Mouse (Mus musculus) forebrain, embryonic 12.5 days (tissue): ENCODE results near the gene Ldlr. TPM values are rescaled to one million over a fixed set of nuclear protein-coding genes. Genes with fewer than 3 reads are reported as not detected.

ENCODE experiments used
- ATAC-seq: fragments of 200-750 bp; cut with Nextera tagmentation; 2 replicates; pipeline ENCODE4 v1.8.0; 2017; ENCODE audit warnings: moderate TSS enrichment; ENCODE audit not compliant: low FRiP score
- H3K27ac ChIP-seq: fragments of 300-500 bp; sonication (generic); 2 replicates; pipeline ENCODE4 v1.5.1; 2016; ENCODE audit warnings: mild to moderate bottlenecking
- H3K27me3 ChIP-seq: fragments of 300-500 bp; sonication (generic); 2 replicates; pipeline ENCODE4 v1.6.1; 2016; ENCODE audit warnings: mild to moderate bottlenecking
- H3K36me3 ChIP-seq: fragments of 300-500 bp; sonication (generic); replicated peaks from 2 replicates; pipeline ENCODE4 v1.6.1; 2016; ENCODE audit warnings: mild to moderate bottlenecking
- H3K4me1 ChIP-seq: fragments of 300-500 bp; sonication (generic); 2 replicates; pipeline ENCODE4 v1.6.1; 2016
- H3K4me2 ChIP-seq: fragments of 300-500 bp; sonication (generic); 2 replicates; pipeline ENCODE4 v1.6.1; 2016; ENCODE audit warnings: mild to moderate bottlenecking, moderate library complexity
- H3K4me3 ChIP-seq: fragments of 300-500 bp; sonication (generic); replicated peaks from 2 replicates; pipeline ENCODE4 v1.5.1; 2016; ENCODE audit warnings: mild to moderate bottlenecking
- H3K9ac ChIP-seq: fragments of 300-500 bp; sonication (generic); 2 replicates; pipeline ENCODE4 v1.6.1; 2016; ENCODE audit warnings: mild to moderate bottlenecking
- H3K9me3 ChIP-seq: fragments of 300-500 bp; sonication (generic); 2 replicates; pipeline ENCODE4 v1.6.1; 2016
- WGBS: fragments of 180-500 bp; shearing (Covaris S2); methylation state at CpG from one replicate; pipeline ENCODE4 v1.1.7; 2016; 5-methylcytosine and 5-hydroxymethylcytosine counted together
- polyA plus RNA-seq: library from polyadenylated mRNA; unstranded; fragments of >200 nt; fragmentation: Nextera tagmentation; extraction: Ambion mirVana; gene quantifications from 2 replicates; pipeline ENCODE4 v1.2.1, GENCODE M21; 2016

The Ldlr gene
- polyA plus RNA-seq, 1 experiment from 2014 or later, result 40.3 TPM

DNA sequence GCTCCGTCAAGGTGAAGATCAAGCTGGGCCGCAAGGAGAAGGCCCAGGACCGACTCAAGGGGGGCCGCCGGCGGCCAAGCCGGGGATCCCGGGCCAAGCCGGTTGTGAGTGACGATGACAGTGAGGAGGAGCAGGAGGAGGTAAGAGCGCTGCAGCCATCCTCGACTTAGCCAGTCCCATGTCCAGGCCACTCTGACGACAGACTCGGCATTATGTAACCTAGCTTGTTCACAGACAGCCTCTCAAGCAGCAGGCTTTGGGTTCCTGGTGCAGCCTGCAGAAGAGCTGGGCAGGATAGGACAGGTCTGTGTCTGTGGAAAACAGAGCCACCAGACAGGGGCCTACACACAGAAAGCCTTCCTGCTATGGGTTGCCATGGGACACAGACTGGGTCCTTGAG is 22.2 kb upstream of the Ldlr start:
- H3K36me3 ChIP-seq, result peaks cover 94% of the 10 kb centered on the region
- ATAC-seq, result no peak
- H3K9me3 ChIP-seq, result no peaks in the 10 kb centered on the region
- no peak overlapping the region for H3K27ac ChIP-seq
- H3K4me1 ChIP-seq, result no peaks in the 10 kb centered on the region
- WGBS, result 96% methylated on average over 14 of the region's 14 CpGs
- H3K27me3 ChIP-seq, result no peaks in the 10 kb centered on the region
- H3K4me3 ChIP-seq, result no peak overlapping the region
- no peak overlapping the region for H3K4me2 ChIP-seq
- no peak overlapping the region for H3K9ac ChIP-seq

DNA sequence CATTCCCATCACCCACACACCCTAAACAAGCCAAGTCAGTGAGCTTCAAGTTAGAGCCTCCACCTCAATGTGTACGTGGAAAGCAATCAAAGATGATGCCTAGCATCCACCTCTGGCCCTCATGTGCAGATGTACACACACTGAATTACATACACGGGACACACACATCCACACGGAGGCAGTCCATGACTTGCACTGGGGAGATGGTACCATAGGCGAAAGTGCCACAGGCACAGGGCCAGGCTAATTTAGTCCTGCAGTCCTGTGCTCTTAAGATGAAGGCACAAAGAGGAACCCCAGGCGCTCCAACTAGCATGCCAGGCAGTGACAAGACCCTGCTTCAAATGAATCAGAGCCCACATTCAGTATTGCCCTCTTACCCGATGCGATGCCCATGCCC is 19.8 kb upstream of the Ldlr start:
- WGBS, result 96% methylated on average over 7 of the region's 7 CpGs
- H3K27me3 ChIP-seq, result no peaks in the 10 kb centered on the region
- H3K27ac ChIP-seq, result no peak overlapping the region
- no peaks in the 10 kb centered on the region for H3K4me1 ChIP-seq
- peaks cover 96% of the 10 kb centered on the region for H3K36me3 ChIP-seq
- no peak overlapping the region for H3K4me2 ChIP-seq
- no peak overlapping the region for H3K9ac ChIP-seq
- no peak for ATAC-seq
- no peaks in the 10 kb centered on the region; the same call in 1 of the 2 replicates for H3K9me3 ChIP-seq
- no peak overlapping the region for H3K4me3 ChIP-seq

DNA sequence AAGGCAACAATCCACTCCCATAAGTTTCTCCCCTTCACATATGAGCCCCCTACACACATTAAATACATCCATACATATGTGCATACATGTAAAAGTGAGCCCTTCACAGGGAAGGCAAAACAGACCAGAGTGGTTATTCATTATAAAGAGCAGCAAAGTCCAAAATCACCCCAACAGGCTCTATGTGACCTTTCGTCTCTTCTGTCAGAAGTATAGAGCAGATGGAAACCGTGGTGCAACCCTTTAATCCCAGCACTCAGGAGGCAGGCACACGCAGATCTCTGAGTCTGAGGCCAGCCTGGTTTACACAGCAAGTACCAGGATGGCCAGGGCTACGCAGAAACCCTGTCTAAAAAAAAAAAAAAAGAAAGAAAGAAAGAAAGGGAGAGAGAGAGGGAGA is 17.2 kb upstream of the Ldlr start:
- Histone ChIP-seq H3K36me3 (peaks cover 85% of the 10 kb centered on the region), H3K4me1 (no peaks in the 10 kb centered on the region), H3K27ac (no peak overlapping the region), H3K4me2 (no peak overlapping the region), H3K4me3 (no peak overlapping the region), H3K27me3 (no peaks in the 10 kb centered on the region), H3K9me3 (no peaks in the 10 kb centered on the region; the same call in 1 of the 2 replicates), H3K9ac (no peak overlapping the region)
- no peak for ATAC-seq
- 88% methylated on average over 4 of the region's 4 CpGs for WGBS

DNA sequence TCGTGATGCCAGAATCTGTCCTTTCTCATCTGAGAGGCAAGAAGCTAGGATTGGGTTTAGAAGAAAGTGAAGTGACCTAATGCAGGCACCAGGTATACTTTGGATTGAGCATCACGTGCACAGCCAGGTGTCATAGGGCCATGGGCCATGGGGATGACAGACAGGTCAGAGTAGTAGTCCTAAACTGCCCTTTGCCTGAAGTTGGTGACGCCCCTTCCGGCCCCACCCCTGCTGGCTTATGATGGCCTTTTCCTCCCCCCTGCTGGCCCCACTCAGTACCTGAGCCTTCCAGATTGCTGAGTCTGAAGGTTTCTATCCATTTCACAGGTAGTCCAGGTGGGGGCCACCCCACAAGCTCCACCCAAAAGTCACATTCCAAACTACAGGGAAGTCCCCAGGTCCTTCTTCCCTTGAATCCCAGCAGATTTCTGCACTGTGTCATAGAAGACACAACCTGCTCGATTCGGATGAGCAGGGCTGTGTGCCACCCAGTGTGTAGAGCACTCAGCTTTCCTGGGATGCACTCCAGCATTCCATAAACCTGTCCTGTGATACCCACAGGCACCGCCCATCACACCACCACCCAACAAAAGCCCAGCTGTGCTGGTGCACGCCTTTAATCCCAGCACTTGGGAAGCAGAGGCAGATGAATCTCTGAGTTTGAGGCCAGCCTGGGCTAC is 16.6 kb upstream of the Ldlr start:
- Histone ChIP-seq H3K4me3 (no peak overlapping the region), H3K27ac (no peak overlapping the region), H3K9ac (no peak overlapping the region), H3K4me1 (no peaks in the 10 kb centered on the region), H3K27me3 (no peaks in the 10 kb centered on the region), H3K36me3 (peaks cover 79% of the 10 kb centered on the region), H3K9me3 (no peaks in the 10 kb centered on the region; the same call in 1 of the 2 replicates), H3K4me2 (no peak overlapping the region)
- ATAC-seq, result 0 out of 2 replicates have a peak, but pooled peaks have one; percentile 27
- 90% methylated on average over 8 of the region's 8 CpGs for WGBS

DNA sequence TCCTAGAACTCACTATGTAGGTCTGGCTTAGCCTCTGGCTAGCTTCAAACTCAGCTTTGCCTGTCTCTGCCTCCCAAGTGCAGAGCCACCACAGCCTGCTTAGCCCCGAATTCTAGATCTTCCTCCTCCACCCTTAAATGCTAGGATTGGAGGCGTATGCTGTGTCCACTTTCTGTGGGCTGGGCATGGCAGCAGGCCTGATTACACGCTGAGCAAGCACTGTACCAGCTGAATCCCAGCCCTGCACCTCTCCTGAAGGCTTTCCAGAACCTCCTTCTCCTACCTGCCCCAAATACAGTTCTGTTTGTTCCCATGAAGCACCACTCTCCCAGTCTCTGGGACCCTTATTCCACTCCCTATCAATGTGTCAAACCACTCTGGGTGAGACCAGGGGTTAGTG is 13.9 kb upstream of the Ldlr start:
- Histone ChIP-seq H3K4me1 (no peaks in the 10 kb centered on the region), H3K27ac (no peak overlapping the region), H3K27me3 (no peaks in the 10 kb centered on the region), H3K9me3 (no peaks in the 10 kb centered on the region; the same call in 1 of the 2 replicates), H3K36me3 (peaks cover 56% of the 10 kb centered on the region), H3K4me2 (no peak overlapping the region), H3K4me3 (no peak overlapping the region), H3K9ac (no peak overlapping the region)
- ATAC-seq, result no peak
- WGBS, result 93% methylated on average over 3 of the region's 3 CpGs

GRCm38 (mm10) chr9:21715298-21715697 is 8.0 kb upstream of the Ldlr start:
- Histone ChIP-seq H3K9ac (no peak overlapping the region), H3K4me1 (no peaks in the 10 kb centered on the region), H3K9me3 (no peaks in the 10 kb centered on the region), H3K36me3 (peaks cover 4% of the 10 kb centered on the region), H3K4me2 (no peak overlapping the region), H3K27ac (no peak overlapping the region), H3K4me3 (no peak overlapping the region), H3K27me3 (no peaks in the 10 kb centered on the region)
- no peak for ATAC-seq
- WGBS, result 72% methylated on average over 4 of the region's 4 CpGs

GRCm38 (mm10) chr9:21717015-21717414 is 6.3 kb upstream of the Ldlr start:
- no peaks in the 10 kb centered on the region for H3K27me3 ChIP-seq
- no peak overlapping the region for H3K27ac ChIP-seq
- no peak overlapping the region for H3K4me3 ChIP-seq
- H3K36me3 ChIP-seq, result peaks cover 4% of the 10 kb centered on the region
- H3K4me2 ChIP-seq, result no peak overlapping the region
- no peak overlapping the region for H3K9ac ChIP-seq
- ATAC-seq, result no peak
- WGBS, result 89% methylated on average over 2 of the region's 2 CpGs
- H3K9me3 ChIP-seq, result no peaks in the 10 kb centered on the region
- H3K4me1 ChIP-seq, result no peaks in the 10 kb centered on the region

GRCm38 (mm10) chr9:21721036-21721435 is 2.2 kb upstream of the Ldlr start:
- 77% methylated on average over 2 of the region's 2 CpGs for WGBS
- ATAC-seq, result no peak
- Histone ChIP-seq H3K27me3 (no peaks in the 10 kb centered on the region), H3K4me2 (no peak overlapping the region), H3K9ac (no peak overlapping the region), H3K36me3 (peaks cover 10% of the 10 kb centered on the region), H3K4me1 (peaks cover 24% of the 10 kb centered on the region), H3K27ac (no peak overlapping the region), H3K9me3 (no peaks in the 10 kb centered on the region), H3K4me3 (no peak overlapping the region)

DNA sequence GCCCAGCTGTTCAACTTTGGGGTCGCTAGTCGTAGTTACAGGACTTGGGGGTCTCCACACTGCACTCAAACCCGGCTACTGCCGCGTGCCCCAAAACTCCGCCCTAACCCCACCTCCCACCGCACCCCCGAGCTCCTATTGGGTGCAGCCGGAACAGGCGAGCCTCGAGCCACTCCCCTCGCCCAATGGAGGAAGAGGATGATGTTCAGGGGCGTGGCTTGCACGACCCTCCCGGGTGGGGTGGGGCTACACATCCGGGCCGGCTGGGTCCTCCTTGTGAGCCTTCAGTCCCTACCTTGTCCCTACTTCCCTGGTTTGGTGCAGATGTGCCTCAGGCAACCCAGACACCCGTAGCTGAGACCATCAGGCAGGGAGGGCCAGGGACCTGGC is 859 bp downstream of the Ldlr start:
- peak; percentile 97 for ATAC-seq
- WGBS, result under 1% methylated on average over 18 of the region's 18 CpGs
- peaks cover 29% of the 10 kb centered on the region for H3K4me1 ChIP-seq
- H3K4me2 ChIP-seq, result peak overlapping the region; percentile 59
- peaks cover 37% of the 10 kb centered on the region for H3K36me3 ChIP-seq
- H3K4me3 ChIP-seq, result peak overlapping the region; percentile 75
- peak overlapping the region; percentile 97 for H3K27ac ChIP-seq
- peak overlapping the region; percentile 79 for H3K9ac ChIP-seq
- H3K9me3 ChIP-seq, result no peaks in the 10 kb centered on the region
- H3K27me3 ChIP-seq, result no peaks in the 10 kb centered on the region

GRCm38 (mm10) chr9:21725224-21726121 is 2.2 kb downstream of the Ldlr start:
- H3K9me3 ChIP-seq, result no peaks in the 10 kb centered on the region
- H3K9ac ChIP-seq, result peak overlapping the region; percentile 79
- no peaks in the 10 kb centered on the region for H3K27me3 ChIP-seq
- H3K27ac ChIP-seq, result peak overlapping the region; percentile 27; the same call in 1 of the 2 replicates
- peaks cover 46% of the 10 kb centered on the region for H3K36me3 ChIP-seq
- H3K4me3 ChIP-seq, result peak overlapping the region; percentile 75
- no peak for ATAC-seq
- peak overlapping the region; percentile 59 for H3K4me2 ChIP-seq
- WGBS, result 90% methylated on average over 23 of the region's 23 CpGs
- H3K4me1 ChIP-seq, result peaks cover 29% of the 10 kb centered on the region

- H3K4me2 ChIP-seq, result peak overlapping the region; percentile 38
- peak overlapping the region; percentile 27; the same call in 1 of the 2 replicates for H3K27ac ChIP-seq
- no peak overlapping the region for H3K4me3 ChIP-seq
- no peak for ATAC-seq
- WGBS, result 90% methylated on average over 14 of the region's 14 CpGs
- peaks cover 29% of the 10 kb centered on the region for H3K4me1 ChIP-seq
- no peak overlapping the region for H3K9ac ChIP-seq
- peaks cover 52% of the 10 kb centered on the region for H3K36me3 ChIP-seq
- no peaks in the 10 kb centered on the region for H3K9me3 ChIP-seq
- no peaks in the 10 kb centered on the region for H3K27me3 ChIP-seq
These were observed 3.1 kb downstream of the Ldlr start for GRCm38 (mm10) chr9:21726218-21726975.

DNA sequence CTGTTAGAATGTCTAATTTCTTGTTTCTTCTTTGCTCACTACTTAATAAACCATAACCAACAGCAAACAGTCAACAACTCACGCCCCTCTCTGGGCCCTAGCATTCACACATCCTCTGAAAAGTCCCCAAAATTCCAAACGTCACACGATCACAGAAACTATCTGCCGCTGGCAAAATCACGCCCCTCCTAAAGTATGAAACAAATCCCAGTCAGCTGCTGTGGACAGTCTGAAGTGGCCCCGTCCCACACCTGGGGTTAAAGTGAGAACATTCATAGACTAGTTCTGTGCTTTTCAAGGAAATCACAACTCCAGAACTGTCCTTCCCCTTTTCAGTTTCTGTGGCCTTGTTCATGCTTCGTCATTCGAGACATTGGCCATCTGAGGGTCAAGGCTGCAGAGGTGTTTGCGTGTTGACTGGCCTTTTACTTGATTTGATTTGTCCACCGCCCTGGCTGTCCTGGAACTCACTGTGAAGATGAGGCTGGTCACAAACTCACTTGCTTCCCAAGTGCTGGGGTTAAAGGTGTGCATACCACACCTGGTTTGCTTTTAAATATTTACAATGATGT is 5.1 kb downstream of the Ldlr start:
- H3K9ac ChIP-seq, result no peak overlapping the region
- no peak for ATAC-seq
- H3K27ac ChIP-seq, result no peak overlapping the region
- H3K36me3 ChIP-seq, result peaks cover 72% of the 10 kb centered on the region
- no peak overlapping the region for H3K4me3 ChIP-seq
- H3K4me1 ChIP-seq, result peaks cover 22% of the 10 kb centered on the region
- WGBS, result 91% methylated on average over 10 of the region's 10 CpGs
- no peak overlapping the region for H3K4me2 ChIP-seq
- no peaks in the 10 kb centered on the region for H3K9me3 ChIP-seq
- no peaks in the 10 kb centered on the region for H3K27me3 ChIP-seq
